Mouse (Mus musculus): ENCODE data around the gene Fam124a. TPM values are rescaled to one million over a fixed set of nuclear protein-coding genes. Genes with fewer than 3 reads are reported as not detected.
"Not testable (repeated sequence)": the region's sequence is repeated elsewhere in the genome, so short reads cannot be mapped to it uniquely, and the experiment has no call there.

Gene Fam124a
- polyA plus RNA-seq, 1 experiment from 2014 or later = 4.3 TPM

DNA sequence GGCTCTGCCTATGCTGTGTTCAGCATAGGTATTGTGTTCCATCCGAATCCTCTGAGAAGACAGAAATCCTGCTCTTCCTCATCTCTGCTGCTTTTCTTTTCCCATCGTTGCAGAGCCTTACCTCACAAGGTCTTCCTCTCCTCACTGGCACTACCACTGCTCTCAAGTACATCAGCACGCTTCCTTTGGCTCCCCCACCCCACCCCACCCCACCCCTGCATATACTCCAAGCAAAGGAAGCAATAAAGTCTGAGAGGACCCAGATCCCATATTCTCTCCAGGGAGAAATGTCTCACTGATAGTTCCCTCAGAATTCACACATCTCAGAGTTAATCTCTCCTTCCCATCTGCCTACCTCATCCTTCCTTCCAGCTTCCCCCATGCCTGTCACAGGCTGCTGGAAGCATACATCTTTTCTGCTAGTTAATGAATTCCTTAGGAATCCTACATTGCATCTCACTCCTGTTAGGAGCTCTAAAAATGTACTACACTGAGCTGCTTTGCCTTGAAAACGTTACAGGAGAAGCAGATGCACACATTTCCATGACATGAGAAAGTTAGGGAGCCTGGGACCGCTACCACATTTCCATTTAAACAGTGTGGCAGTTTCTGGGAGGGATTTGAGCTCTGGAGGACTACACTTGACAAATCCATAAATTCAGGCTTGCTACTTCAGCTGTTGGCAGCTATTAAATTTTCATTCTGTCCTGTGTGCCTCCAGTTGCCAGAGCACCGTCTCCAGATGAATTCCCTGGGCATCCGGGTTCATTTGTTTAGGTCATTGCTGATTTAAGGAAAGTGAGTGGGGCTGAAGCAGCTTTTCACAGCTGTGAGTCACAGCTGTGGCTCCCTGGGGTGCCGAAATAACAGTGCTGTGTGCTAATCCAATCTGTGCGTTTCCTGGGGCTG is 82.2 kb downstream of the Fam124a start:
- H3K4me2 ChIP-seq = no peak overlapping the region
- 21% methylated on average over 9 of the region's 9 CpGs for WGBS
- no peaks in the 10 kb centered on the region for H3K27me3 ChIP-seq (ENCODE audit: insufficient read depth, low read length)
- ATAC-seq (ENCODE audit: insufficient read depth) = no peak
- DNase-seq = no peak
- no peaks in the 10 kb centered on the region for H3K9me3 ChIP-seq (ENCODE audit: low read depth, low read length)
- H3K9ac ChIP-seq = no peak overlapping the region
- H3K27ac ChIP-seq (ENCODE audit: low read depth) = no peak overlapping the region
- no peaks in the 10 kb centered on the region for H3K36me3 ChIP-seq (ENCODE audit: insufficient read depth)
- TF ChIP-seq CTCF (IDR thresholded peaks at IDR 0.05; ENCODE audit: low read depth) = no peak
- no peak overlapping the region for H3K4me3 ChIP-seq (ENCODE audit: low read depth, low read length)
- no peaks in the 10 kb centered on the region for H3K4me1 ChIP-seq (ENCODE audit: insufficient read depth)

DNA sequence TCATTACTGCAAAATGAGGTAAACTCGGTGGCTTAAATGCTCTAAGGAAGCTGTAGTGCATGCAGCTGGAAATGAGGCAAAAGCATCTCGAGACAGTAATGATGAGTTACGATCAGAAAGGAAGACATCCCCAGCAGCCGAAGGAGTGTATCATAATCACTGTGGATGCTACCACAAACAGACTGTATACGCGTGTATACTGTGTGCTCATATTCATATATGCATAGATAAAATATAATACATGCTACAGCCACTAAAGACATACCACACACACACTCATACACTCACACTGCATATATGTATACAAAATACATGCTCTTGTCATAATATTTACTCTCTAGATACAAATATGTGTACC is 82.8 kb downstream of the Fam124a start:
- Histone ChIP-seq H3K9me3 (ENCODE audit: low read depth, low read length) (no peaks in the 10 kb centered on the region), H3K27ac (ENCODE audit: low read depth) (no peak overlapping the region), H3K36me3 (ENCODE audit: insufficient read depth) (no peaks in the 10 kb centered on the region), H3K4me2 (no peak overlapping the region), H3K9ac (no peak overlapping the region), H3K4me1 (ENCODE audit: insufficient read depth) (no peaks in the 10 kb centered on the region), H3K4me3 (ENCODE audit: low read depth, low read length) (no peak overlapping the region), H3K27me3 (ENCODE audit: insufficient read depth, low read length) (no peaks in the 10 kb centered on the region)
- 55% methylated on average over 6 of the region's 6 CpGs for whole genome bisulfite sequencing
- DNase-seq (no peak), ATAC-seq (ENCODE audit: insufficient read depth) (no peak)
- no peak for TF ChIP-seq CTCF (IDR thresholded peaks at IDR 0.05; ENCODE audit: low read depth)

DNA sequence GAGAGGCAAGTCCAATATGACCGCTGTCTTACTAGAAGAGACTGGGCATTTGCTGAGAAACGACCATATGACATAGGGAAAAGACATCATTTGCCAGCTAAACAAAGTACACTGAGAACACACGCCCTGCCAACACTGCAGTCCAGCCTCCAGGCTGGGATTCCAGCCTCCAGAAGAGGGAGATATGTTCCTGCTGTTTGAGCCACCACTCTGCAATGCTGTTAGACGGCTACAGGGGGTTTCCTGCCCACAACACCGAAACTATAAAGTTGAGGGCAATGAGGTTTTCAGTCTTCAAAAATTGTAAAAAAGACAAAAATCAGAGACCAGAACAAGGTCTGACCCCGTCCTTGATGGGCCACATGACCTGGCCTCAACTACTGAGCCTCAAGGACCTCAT is 83.6 kb downstream of the Fam124a start:
- no peaks in the 10 kb centered on the region for H3K36me3 ChIP-seq (ENCODE audit: insufficient read depth)
- no peaks in the 10 kb centered on the region for H3K9me3 ChIP-seq (ENCODE audit: low read depth, low read length)
- TF ChIP-seq CTCF (IDR thresholded peaks at IDR 0.05; ENCODE audit: low read depth) = peak; percentile 52; the same call in 1 of the 2 replicates
- H3K4me3 ChIP-seq (ENCODE audit: low read depth, low read length) = no peak overlapping the region
- WGBS = 59% methylated on average over 6 of the region's 6 CpGs
- ATAC-seq (ENCODE audit: insufficient read depth) (no peak), DNase-seq (peak; percentile 55)
- no peaks in the 10 kb centered on the region for H3K27me3 ChIP-seq (ENCODE audit: insufficient read depth, low read length)
- H3K27ac ChIP-seq (ENCODE audit: low read depth) = no peak overlapping the region
- H3K4me2 ChIP-seq = no peak overlapping the region
- no peaks in the 10 kb centered on the region for H3K4me1 ChIP-seq (ENCODE audit: insufficient read depth)
- H3K9ac ChIP-seq = no peak overlapping the region

DNA sequence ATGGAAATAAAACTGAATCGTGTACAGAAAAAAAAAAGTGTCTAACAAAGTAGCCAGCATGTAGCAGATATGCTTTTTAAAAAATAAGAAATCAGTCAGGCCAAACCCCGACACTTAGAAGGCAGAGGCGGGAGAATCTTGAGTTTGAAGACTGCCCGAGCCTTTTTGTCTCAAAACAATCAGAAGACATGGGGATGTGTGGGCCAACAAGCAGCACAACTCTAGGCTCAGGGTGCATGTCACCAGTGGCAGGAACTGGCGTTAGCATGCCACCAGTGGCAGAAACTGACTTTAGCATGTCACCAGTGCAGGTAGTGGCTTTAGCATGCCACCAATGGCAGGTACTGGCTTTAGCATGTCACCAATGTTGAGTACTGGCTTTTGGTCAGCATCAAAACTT is 84.0 kb downstream of the Fam124a start:
- no peak for TF ChIP-seq CTCF (IDR thresholded peaks at IDR 0.05; ENCODE audit: low read depth)
- no peaks in the 10 kb centered on the region for H3K4me1 ChIP-seq (ENCODE audit: insufficient read depth)
- DNase-seq (no peak), ATAC-seq (ENCODE audit: insufficient read depth) (no peak)
- H3K9me3 ChIP-seq (ENCODE audit: low read depth, low read length) = no peaks in the 10 kb centered on the region
- H3K4me2 ChIP-seq = no peak overlapping the region
- no peaks in the 10 kb centered on the region for H3K27me3 ChIP-seq (ENCODE audit: insufficient read depth, low read length)
- no peak overlapping the region for H3K4me3 ChIP-seq (ENCODE audit: low read depth, low read length)
- 89% methylated on average over 5 of the region's 5 CpGs for WGBS
- H3K36me3 ChIP-seq (ENCODE audit: insufficient read depth) = no peaks in the 10 kb centered on the region
- no peak overlapping the region for H3K9ac ChIP-seq
- no peak overlapping the region for H3K27ac ChIP-seq (ENCODE audit: low read depth)

DNA sequence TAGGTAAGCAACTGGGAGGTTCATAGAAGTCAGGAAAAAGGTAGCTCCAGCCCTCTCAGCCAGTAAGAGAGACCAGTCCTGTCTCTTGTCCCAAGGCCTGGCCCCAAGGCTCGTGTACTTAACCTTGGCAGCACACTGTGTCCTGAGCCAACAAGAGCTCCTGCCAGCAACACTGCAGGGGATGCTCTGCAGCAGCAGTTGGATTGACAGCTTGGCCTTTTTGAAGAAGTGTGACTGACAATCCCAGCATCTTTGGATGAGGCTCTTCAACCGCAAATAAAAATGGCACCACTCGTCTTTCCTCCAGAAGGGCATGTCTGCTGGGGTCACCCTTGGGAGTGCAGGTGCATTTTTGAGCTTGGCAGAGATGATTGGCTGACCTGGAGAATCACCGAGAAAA is 84.9 kb downstream of the Fam124a start:
- WGBS = 58% methylated on average over 4 of the region's 4 CpGs
- no peak for DNase-seq

DNA sequence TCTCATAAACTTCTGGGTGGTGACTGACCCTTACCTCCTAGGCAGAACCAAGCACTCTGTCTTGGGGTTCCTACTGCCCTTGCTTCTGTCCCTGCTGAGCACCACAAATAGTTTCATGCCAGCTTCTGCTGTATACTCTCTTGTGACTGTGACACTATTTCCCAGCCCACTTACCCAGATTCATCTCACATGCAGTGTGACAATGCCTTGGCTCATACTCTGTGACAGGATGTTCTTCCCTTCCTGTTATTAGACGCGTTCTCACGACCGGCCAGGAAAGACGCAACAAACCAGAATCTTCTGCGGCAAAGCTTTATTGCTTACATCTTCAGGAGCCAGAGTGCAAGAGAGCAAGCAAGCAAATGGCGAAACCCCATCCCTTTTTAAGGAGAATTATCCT is 86.8 kb downstream of the Fam124a start:
- not testable (repeated sequence) for H3K4me1 ChIP-seq (ENCODE audit: insufficient read depth); H3K27me3 ChIP-seq (ENCODE audit: insufficient read depth, low read length); H3K27ac ChIP-seq (ENCODE audit: low read depth); H3K9ac ChIP-seq; H3K4me3 ChIP-seq (ENCODE audit: low read depth, low read length); H3K36me3 ChIP-seq (ENCODE audit: insufficient read depth); H3K4me2 ChIP-seq; ATAC-seq (ENCODE audit: insufficient read depth); H3K9me3 ChIP-seq (ENCODE audit: low read depth, low read length)
- WGBS = 69% methylated on average over 6 of the region's 7 CpGs
- DNase-seq = peak; percentile 32

More for the DNA sequence above, 84.9 kb downstream of the Fam124a start:
- no peaks in the 10 kb centered on the region for H3K4me1 ChIP-seq (ENCODE audit: insufficient read depth)
- no peak overlapping the region for H3K27ac ChIP-seq (ENCODE audit: low read depth)
- no peak overlapping the region for H3K4me2 ChIP-seq
- H3K36me3 ChIP-seq (ENCODE audit: insufficient read depth) = no peaks in the 10 kb centered on the region
- no peaks in the 10 kb centered on the region for H3K27me3 ChIP-seq (ENCODE audit: insufficient read depth, low read length)
- no peak for ATAC-seq (ENCODE audit: insufficient read depth)
- no peak for TF ChIP-seq CTCF (IDR thresholded peaks at IDR 0.05; ENCODE audit: low read depth)
- H3K4me3 ChIP-seq (ENCODE audit: low read depth, low read length) = no peak overlapping the region
- H3K9ac ChIP-seq = no peak overlapping the region
- no peaks in the 10 kb centered on the region for H3K9me3 ChIP-seq (ENCODE audit: low read depth, low read length)

DNA sequence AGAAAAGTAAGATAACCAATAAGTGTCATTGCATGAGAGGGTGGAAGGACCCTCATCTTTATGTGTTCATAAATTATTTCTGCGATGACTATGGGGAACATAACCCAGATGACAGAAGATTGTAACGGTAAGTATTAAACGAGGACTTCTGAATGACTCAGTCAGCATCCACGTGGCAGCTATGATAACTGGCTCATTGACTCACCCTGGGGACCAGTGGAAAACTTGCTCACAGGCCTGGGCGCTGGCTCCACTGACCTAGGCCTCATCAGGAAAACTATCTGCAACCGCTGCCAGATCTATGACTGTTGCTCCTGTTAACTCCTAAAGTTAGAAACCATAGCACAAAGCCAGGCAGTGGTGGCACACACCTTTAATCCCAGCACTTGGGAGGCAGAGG is 92.9 kb downstream of the Fam124a start:
- no peak overlapping the region for H3K27ac ChIP-seq (ENCODE audit: low read depth)
- no peaks in the 10 kb centered on the region for H3K27me3 ChIP-seq (ENCODE audit: insufficient read depth, low read length)
- no peak overlapping the region for H3K9ac ChIP-seq
- TF ChIP-seq CTCF (IDR thresholded peaks at IDR 0.05; ENCODE audit: low read depth) = no peak
- ATAC-seq (ENCODE audit: insufficient read depth) (no peak), DNase-seq (no peak)
- 80% methylated on average over 6 of the region's 6 CpGs for WGBS
- H3K4me3 ChIP-seq (ENCODE audit: low read depth, low read length) = no peak overlapping the region
- no peaks in the 10 kb centered on the region for H3K4me1 ChIP-seq (ENCODE audit: insufficient read depth)
- no peaks in the 10 kb centered on the region for H3K9me3 ChIP-seq (ENCODE audit: low read depth, low read length)
- H3K36me3 ChIP-seq (ENCODE audit: insufficient read depth) = no peaks in the 10 kb centered on the region
- no peak overlapping the region for H3K4me2 ChIP-seq

Measured in lung, embryonic 14.5 days (tissue).